Mouse (Mus musculus) spleen, postnatal 10 days (tissue): Measurements from ENCODE around the gene Pdzd7.

Experiments
- DNase-seq, 2 experiments: peaks; one replicate each; pipeline ENCODE4 v3.0.0; 2021 to 2022; ENCODE audit warnings: low spot score in 2 of 2

Gene Pdzd7

GRCm38 (mm10) chr19:45030746-45031693 lies 14.5 kb downstream of the Pdzd7 start:
- DNase-seq: peak; percentile 63 to 84

GRCm38 (mm10) chr19:45030111-45030510 lies 15.4 kb downstream of the Pdzd7 start:
- DNase-seq: peak; percentile 60 to 84

- no peak for DNase-seq
These were observed 15.9 kb downstream of the Pdzd7 start for GRCm38 (mm10) chr19:45029571-45029970.

- DNase-seq: no peak
These were observed 16.8 kb downstream of the Pdzd7 start for GRCm38 (mm10) chr19:45028746-45029145.

- DNase-seq: no peak
These were observed 17.7 kb downstream of the Pdzd7 start for GRCm38 (mm10) chr19:45027848-45028247.

GRCm38 (mm10) chr19:45026958-45027670 lies 18.4 kb downstream of the Pdzd7 start:
- no peak for DNase-seq

GRCm38 (mm10) chr19:45025937-45026568 lies 19.5 kb downstream of the Pdzd7 start:
- DNase-seq: no peak

GRCm38 (mm10) chr19:45024775-45025174 lies 20.7 kb downstream of the Pdzd7 start:
- DNase-seq: no peak

- no peak for DNase-seq
These were observed 21.5 kb downstream of the Pdzd7 start for GRCm38 (mm10) chr19:45023993-45024392.

- no peak for DNase-seq
These were observed 24.2 kb downstream of the Pdzd7 start for GRCm38 (mm10) chr19:45021362-45021761.

GRCm38 (mm10) chr19:45020348-45020747 lies 25.2 kb downstream of the Pdzd7 start:
- DNase-seq: no peak

- DNase-seq: no peak
These were observed 27.1 kb downstream of the Pdzd7 start for GRCm38 (mm10) chr19:45018351-45018831.

GRCm38 (mm10) chr19:45017909-45018308 lies 27.6 kb downstream of the Pdzd7 start:
- peak in 1 of 2 experiments; percentile 54 for DNase-seq

GRCm38 (mm10) chr19:45017216-45017771 lies 28.2 kb downstream of the Pdzd7 start:
- peak in 1 of 2 experiments; percentile 56 for DNase-seq

GRCm38 (mm10) chr19:45016341-45017215 lies 28.9 kb downstream of the Pdzd7 start:
- DNase-seq: peak in 1 of 2 experiments; percentile 53

GRCm38 (mm10) chr19:45015518-45016281 lies 29.8 kb downstream of the Pdzd7 start:
- DNase-seq: peak; percentile 36 to 72

GRCm38 (mm10) chr19:45014981-45015402 lies 30.5 kb downstream of the Pdzd7 start:
- DNase-seq: peak in 1 of 2 experiments; percentile 44

GRCm38 (mm10) chr19:45014335-45014971 lies 31.1 kb downstream of the Pdzd7 start, which contains the start of gene Lzts2:
Gene Lzts2 (plus strand): TSS chr19:45014414.
- DNase-seq: no peak

GRCm38 (mm10) chr19:45013581-45014225 lies 31.8 kb downstream of the Pdzd7 start:
- DNase-seq: no peak
